In the genomic region with DNA sequence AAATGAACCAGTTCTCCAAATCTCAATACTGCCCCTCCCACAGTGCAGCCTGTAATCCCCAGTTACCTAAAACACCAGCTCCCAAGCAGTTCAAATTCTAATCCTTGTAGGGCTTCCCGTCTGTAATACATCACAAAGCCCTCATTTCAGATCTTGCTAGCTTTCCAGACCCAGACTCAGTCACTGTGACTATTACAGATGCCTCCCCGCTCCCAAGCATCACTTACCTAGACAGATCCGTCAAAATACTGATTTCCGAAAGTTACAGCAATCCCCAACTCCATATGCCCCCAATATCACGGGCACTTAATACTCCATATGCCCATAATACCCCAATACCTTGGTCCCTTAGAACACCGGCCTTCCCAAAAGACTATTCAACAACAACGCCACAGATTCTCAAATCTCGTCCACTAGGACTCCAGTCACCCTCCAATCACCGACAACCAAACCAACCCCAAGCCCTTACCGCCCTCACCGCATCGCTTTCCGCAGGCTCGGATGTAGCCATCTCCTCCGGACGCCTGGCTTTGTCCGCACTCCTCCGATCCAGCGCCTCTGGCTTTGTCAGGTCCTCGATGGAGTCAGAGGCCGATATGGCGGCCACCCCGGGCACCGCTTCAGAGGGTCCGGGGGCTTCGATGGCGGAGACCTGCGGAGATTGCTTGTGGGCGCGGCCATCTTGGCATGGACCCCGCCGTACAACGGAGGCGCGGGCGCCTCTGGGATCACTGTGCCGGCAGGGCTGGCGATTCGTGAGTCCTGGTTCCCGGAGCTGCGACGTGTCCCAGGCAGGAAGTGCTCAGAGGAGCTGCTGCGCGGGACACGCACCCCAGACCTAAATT, we compare ENCODE assay signal across 1 mouse cellular context.
TF ChIP-seq lines count a peak whose summit lies in the region.

No protein-coding gene starts in this region.

TF ChIP-seq in myocyte, 11 proteins besides CTCF, POLR2A, EP300 and RAD21 (continued from another document):
- TF ChIP-seq MAX (IDR thresholded peaks at IDR 0.05; ENCODE audit: low read depth) (no peak), USF1 (IDR thresholded peaks at IDR 0.05; ENCODE audit: low read depth) (no peak), TCF3 (IDR thresholded peaks at IDR 0.05; ENCODE audit: insufficient read length, low read depth) (no peak), MYOD1 (IDR thresholded peaks at IDR 0.05; ENCODE audit: control insufficient read depth in 1 of 3, insufficient read length in 2 of 3, low read depth in 2 of 3) (no peak), REST (IDR thresholded peaks at IDR 0.05; ENCODE audit: insufficient read depth, insufficient read length) (no peak)
